Mouse (Mus musculus) liver, embryonic 14.5 days (tissue): ENCODE data around the gene Rsu1. TPM values are rescaled to one million over a fixed set of nuclear protein-coding genes. Genes with fewer than 3 reads are reported as not detected.

Source experiments
- ATAC-seq: fragments of 200-750 bp; cut with Nextera tagmentation; 2 replicates; pipeline ENCODE4 v1.8.0; 2017; ENCODE audit warnings: moderate number of reproducible peaks, mild to moderate bottlenecking, moderate library complexity; ENCODE audit not compliant: insufficient read depth
- DNase-seq, 3 experiments: peaks; one replicate each; pipeline ENCODE4 v3.0.0-alpha.2; 2012 to 2013; ENCODE audit warnings: low read depth in 3 of 3, low spot score in 3 of 3
- H3K27ac ChIP-seq: fragments of 300-500 bp; sonication (generic); 2 replicates; pipeline ENCODE4 v1.5.1; 2014; ENCODE audit warnings: moderate library complexity, mild to moderate bottlenecking, control low read depth, inconsistent platforms
- H3K27me3 ChIP-seq: fragments of 300-500 bp; sonication (generic); 2 replicates; pipeline ENCODE4 v1.6.1; 2014; ENCODE audit warnings: mild to moderate bottlenecking, low read length, moderate library complexity; ENCODE audit not compliant: control insufficient read depth, insufficient read depth
- H3K36me3 ChIP-seq: fragments of 300-500 bp; sonication (generic); replicated peaks from 2 replicates; pipeline ENCODE4 v1.6.1; 2014; ENCODE audit warnings: low read depth; ENCODE audit not compliant: control insufficient read depth, insufficient read depth
- H3K4me1 ChIP-seq, 2 experiments: fragments of 200-500 bp in 1 of 2; fragments of 300-500 bp in 1 of 2; sonication (generic) in 1 of 2; replicated peaks; 2 replicates each; pipeline ENCODE4 v1.6.1; 2012 to 2014; ENCODE audit warnings: antibody characterized with exemption in 1 of 2, inconsistent platforms in 1 of 2, low read length in 1 of 2; ENCODE audit not compliant: control insufficient read depth in 2 of 2, insufficient read depth in 2 of 2
- H3K4me2 ChIP-seq: fragments of 300-500 bp; sonication (generic); 2 replicates; pipeline ENCODE4 v1.6.1; 2014; ENCODE audit warnings: low read depth, mild to moderate bottlenecking, control low read depth, moderate library complexity
- H3K4me3 ChIP-seq, 2 experiments: fragments of 200-500 bp in 1 of 2; fragments of 300-500 bp in 1 of 2; sonication (generic) in 1 of 2; 2 replicates each; pipeline ENCODE4 v1.5.1; 2012 to 2014; ENCODE audit warnings: low read depth in 2 of 2, low read length in 2 of 2, mild to moderate bottlenecking in 2 of 2, control low read depth in 1 of 2, inconsistent platforms in 1 of 2, moderate library complexity in 1 of 2; ENCODE audit not compliant: insufficient read depth in 1 of 2
- H3K9ac ChIP-seq: fragments of 300-500 bp; sonication (generic); replicated peaks from 2 replicates; pipeline ENCODE4 v1.6.1; 2014; ENCODE audit warnings: mild to moderate bottlenecking, control low read depth, moderate library complexity
- H3K9me3 ChIP-seq: fragments of 300-500 bp; sonication (generic); 2 replicates; pipeline ENCODE4 v1.6.1; 2016; ENCODE audit warnings: low read length, mixed read lengths; ENCODE audit not compliant: control insufficient read depth
- CTCF ChIP-seq: IDR thresholded peaks from 2 replicates; pipeline ENCODE4 v1.5.1; 2016; ENCODE audit warnings: antibody characterized with exemption, low read depth, control low read depth
- EP300 ChIP-seq: IDR thresholded peaks from 2 replicates; pipeline ENCODE4 v1.6.1; 2016; ENCODE audit warnings: antibody characterized with exemption, low read depth
- WGBS: fragments of 180-500 bp; shearing (Covaris S2); extraction: QIAGEN DNeasy Blood & Tissue Kit; methylation state at CpG from one replicate; pipeline ENCODE4 v1.1.7; 2014; ENCODE audit not compliant: insufficient replicate concordance; 5-methylcytosine and 5-hydroxymethylcytosine counted together
- polyA plus RNA-seq, 2 experiments: library from polyadenylated mRNA; depleted of rRNA in 1 of 2; stranded (reverse) in 1 of 2; unstranded in 1 of 2; fragments of >200 nt; fragmentation: Nextera tagmentation in 1 of 2; extraction: Ambion mirVana in 1 of 2; gene quantifications; 2 replicates each; pipeline versions ENCODE4 v1.2.1 to v1.2.3; 2012 to 2014

The Rsu1 gene
- polyA plus RNA-seq, 2 experiments = 47.8 to 58.5 TPM

- TF ChIP-seq EP300 (no peak), CTCF (no peak)
- DNase-seq (no peak), ATAC-seq (no peak)
- H3K27me3 ChIP-seq = no peaks in the 10 kb centered on the region
- H3K27ac ChIP-seq = no peak overlapping the region
- H3K9me3 ChIP-seq = no peaks in the 10 kb centered on the region
- H3K4me3 ChIP-seq = no peak overlapping the region
- no peak overlapping the region for H3K4me2 ChIP-seq
- no peaks in the 10 kb centered on the region for H3K36me3 ChIP-seq
- 52% methylated on average over 4 of the region's 4 CpGs for WGBS
- no peak overlapping the region for H3K9ac ChIP-seq
- no peaks in the 10 kb centered on the region for H3K4me1 ChIP-seq
Observed at GRCm38 (mm10) chr2:13088266-13088665, 182.9 kb downstream of the Rsu1 start.

GRCm38 (mm10) chr2:13087811-13088210 is 183.4 kb downstream of the Rsu1 start:
- Histone ChIP-seq H3K9ac (no peak overlapping the region), H3K4me3 (no peak overlapping the region), H3K27me3 (no peaks in the 10 kb centered on the region), H3K36me3 (no peaks in the 10 kb centered on the region), H3K9me3 (no peaks in the 10 kb centered on the region), H3K4me1 (no peaks in the 10 kb centered on the region), H3K4me2 (no peak overlapping the region), H3K27ac (no peak overlapping the region)
- ATAC-seq (no peak), DNase-seq (no peak)
- WGBS = 59% methylated on average over 2 of the region's 2 CpGs
- no peak for TF ChIP-seq EP300
- TF ChIP-seq CTCF = no peak

GRCm38 (mm10) chr2:13084223-13084622 is 187.0 kb downstream of the Rsu1 start:
- Histone ChIP-seq H3K4me3 (no peak overlapping the region), H3K9ac (no peak overlapping the region), H3K36me3 (no peaks in the 10 kb centered on the region), H3K27ac (no peak overlapping the region), H3K4me2 (no peak overlapping the region), H3K27me3 (no peaks in the 10 kb centered on the region), H3K4me1 (no peaks in the 10 kb centered on the region; a peak in 1 of 4 replicates), H3K9me3 (no peaks in the 10 kb centered on the region)
- 69% methylated on average over 5 of the region's 5 CpGs for WGBS
- DNase-seq (no peak), ATAC-seq (no peak)
- TF ChIP-seq EP300 (no peak), CTCF (no peak)

GRCm38 (mm10) chr2:13080476-13080875 is 190.7 kb downstream of the Rsu1 start:
- Histone ChIP-seq H3K9ac (no peak overlapping the region), H3K4me1 (no peaks in the 10 kb centered on the region; a peak in 1 of 4 replicates), H3K36me3 (no peaks in the 10 kb centered on the region), H3K4me2 (no peak overlapping the region), H3K27me3 (no peaks in the 10 kb centered on the region), H3K4me3 (no peak overlapping the region), H3K9me3 (no peaks in the 10 kb centered on the region), H3K27ac (no peak overlapping the region)
- no peak for DNase-seq
- 49% methylated on average over 2 of the region's 2 CpGs for WGBS
- TF ChIP-seq CTCF = no peak
- ATAC-seq = no peak

- H3K4me2 ChIP-seq = no peak overlapping the region
- DNase-seq = no peak
- TF ChIP-seq CTCF = no peak
- TF ChIP-seq EP300 = no peak
- H3K27me3 ChIP-seq = no peaks in the 10 kb centered on the region
- H3K4me3 ChIP-seq = no peak overlapping the region
- no peak overlapping the region for H3K27ac ChIP-seq
- H3K36me3 ChIP-seq = no peaks in the 10 kb centered on the region
- H3K9ac ChIP-seq = no peak overlapping the region
- H3K4me1 ChIP-seq = no peaks in the 10 kb centered on the region
- no peaks in the 10 kb centered on the region for H3K9me3 ChIP-seq
- ATAC-seq = no peak
Observed at GRCm38 (mm10) chr2:13072243-13072642, 199.0 kb downstream of the Rsu1 start.
